Mouse (Mus musculus): Measurements from ENCODE around the gene Gm10073.

GRCm38 (mm10) chr8:106543043-106543442, 30.2 kb downstream of the Gm10073 start:
- no peak for TF ChIP-seq GATA1 (IDR thresholded peaks at IDR 0.05; ENCODE audit: borderline replicate concordance, low read length)
- no peak for TF ChIP-seq FLI1 (IDR thresholded peaks at IDR 0.05; ENCODE audit: low read length)
